Mouse (Mus musculus) gastrocnemius, adult 18-20 months (tissue): ENCODE measurements around the gene Pcbp2. TPM values are rescaled to one million over a fixed set of nuclear protein-coding genes. Genes with fewer than 3 reads are reported as not detected.

Experiments used
- DNase-seq: peaks from one replicate; pipeline ENCODE4 v3.0.0; 2021; ENCODE audit warnings: low spot score
- total RNA-seq, 2 experiments: library from RNA; stranded (reverse); gene quantifications; 2 replicates each; pipeline ENCODE4 v1.2.3; 2021

The Pcbp2 gene
- total RNA-seq, 2 experiments from 2014 or later, result 403 to 410 TPM

DNA sequence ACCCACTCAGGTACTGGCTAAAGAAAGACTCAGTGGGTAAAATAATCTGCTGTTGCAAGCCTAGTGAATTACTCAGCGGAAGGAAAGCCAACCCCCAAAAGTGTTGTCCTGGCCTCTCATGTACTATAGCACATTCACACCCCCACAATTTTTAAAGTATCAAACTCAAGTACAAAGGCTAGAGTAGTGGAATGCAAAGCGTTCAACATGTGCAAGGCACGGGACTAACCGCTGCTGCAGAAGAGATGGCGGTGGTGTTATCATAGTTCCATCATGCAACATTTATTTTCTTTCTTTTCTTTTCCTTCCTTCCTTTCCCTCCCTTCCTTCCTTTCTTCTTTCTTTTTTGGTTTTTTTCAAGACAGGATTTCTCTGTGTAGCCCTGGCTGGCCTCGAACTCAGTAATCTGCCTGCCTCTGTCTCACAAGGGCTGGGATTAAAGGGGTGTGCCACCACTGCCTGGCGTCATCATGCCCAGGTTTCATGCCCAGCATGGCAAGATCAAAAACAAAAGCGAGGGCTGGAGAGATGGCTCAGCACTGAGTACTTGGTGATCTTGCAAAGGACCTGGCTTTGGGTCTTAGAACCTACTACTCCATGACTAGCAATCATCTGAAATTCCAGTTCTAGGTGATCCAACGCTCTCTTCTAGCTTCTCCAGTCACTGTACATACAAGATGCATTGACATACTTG, 35.6 kb downstream of the Pcbp2 start:
- no peak for DNase-seq

GRCm38 (mm10) chr15:102506464-102506830, 36.1 kb downstream of the Pcbp2 start:
- no peak for DNase-seq

GRCm38 (mm10) chr15:102506864-102507263, 36.5 kb downstream of the Pcbp2 start:
- no peak for DNase-seq

GRCm38 (mm10) chr15:102507561-102507960, 37.2 kb downstream of the Pcbp2 start:
- DNase-seq, result no peak

DNA sequence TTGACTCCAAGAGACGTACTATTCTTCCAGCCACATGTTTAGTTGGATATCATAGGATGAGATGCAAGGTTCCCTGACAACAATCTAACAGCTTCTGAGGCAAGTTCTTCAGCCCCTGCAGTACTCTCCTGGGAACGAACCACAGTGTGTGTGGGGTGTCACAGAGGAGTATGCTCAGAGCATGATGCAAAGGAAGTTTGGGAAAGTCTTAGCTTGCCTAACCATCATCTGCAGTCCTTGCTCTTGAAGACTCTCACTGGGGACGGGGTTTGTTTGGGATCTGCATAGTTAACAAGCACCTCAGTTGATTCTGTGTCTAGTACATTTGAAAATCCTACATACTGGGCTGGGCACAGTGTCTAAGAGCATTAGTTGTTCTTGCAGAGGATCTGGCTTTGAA, 38.0 kb downstream of the Pcbp2 start:
- DNase-seq, result no peak

DNA sequence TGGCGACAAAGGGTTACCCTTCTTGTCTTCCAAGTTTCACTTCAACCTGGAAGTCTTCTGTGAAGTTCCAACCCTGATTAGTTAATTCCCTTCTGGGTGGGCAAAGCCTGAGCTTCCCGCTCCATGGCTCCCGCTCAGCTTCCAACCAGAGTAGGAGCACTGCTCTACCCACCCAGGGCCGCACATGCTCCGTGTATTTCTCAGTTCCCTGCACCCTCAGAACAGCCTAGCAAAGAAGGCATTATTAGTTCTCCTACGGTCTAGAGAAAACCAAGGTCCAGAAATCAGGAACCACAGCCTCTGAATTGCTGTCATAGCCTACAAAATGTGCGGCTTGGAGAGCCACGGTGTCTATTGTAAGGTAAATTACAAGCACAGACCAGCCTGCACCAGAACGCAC, 39.8 kb downstream of the Pcbp2 start:
- no peak for DNase-seq

GRCm38 (mm10) chr15:102510590-102511284, 40.4 kb downstream of the Pcbp2 start:
- peak; percentile 77 for DNase-seq

- no peak for DNase-seq
Measured at GRCm38 (mm10) chr15:102511285-102511833, 41.0 kb downstream of the Pcbp2 start.

DNA sequence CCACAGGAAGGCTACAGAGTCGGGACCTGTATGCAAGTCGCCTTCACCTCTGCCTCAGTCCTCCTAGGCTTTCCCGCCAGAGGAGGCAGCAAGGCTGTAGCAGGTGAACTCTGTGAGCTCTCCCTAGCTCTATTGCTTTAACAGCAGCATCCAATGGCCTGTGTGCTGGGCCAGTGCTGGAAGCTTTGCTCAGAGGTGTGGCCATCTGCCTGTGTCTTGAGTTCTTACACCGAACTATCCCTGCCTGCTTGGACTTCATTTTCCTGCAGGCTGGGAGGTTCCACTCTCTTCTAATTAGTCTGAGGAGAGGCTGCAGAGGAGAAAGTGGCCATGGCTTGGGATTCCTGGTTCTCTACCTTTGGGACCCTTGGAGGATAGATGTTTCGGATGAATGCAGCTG, 41.7 kb downstream of the Pcbp2 start:
- no peak for DNase-seq

DNA sequence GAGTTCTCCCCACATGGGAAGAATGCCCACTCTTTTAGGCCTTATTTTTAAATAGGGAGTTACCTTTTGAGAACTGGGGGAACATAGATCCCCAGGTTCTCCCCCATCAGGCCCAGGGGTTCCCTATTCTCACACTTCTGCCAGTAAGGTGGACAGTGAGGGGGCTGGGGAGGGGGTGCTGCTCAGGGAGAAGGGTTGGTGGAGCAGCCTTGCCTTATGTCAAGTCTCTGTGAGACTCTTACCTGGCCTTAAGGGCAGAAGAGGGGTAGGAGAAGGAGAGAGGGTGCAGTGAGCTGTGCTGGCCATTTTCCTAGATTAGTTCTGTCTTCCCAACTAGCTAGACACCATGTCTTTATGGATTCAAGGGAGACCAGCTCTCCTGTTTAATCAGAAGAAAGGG, 42.1 kb downstream of the Pcbp2 start:
- DNase-seq, result no peak

DNA sequence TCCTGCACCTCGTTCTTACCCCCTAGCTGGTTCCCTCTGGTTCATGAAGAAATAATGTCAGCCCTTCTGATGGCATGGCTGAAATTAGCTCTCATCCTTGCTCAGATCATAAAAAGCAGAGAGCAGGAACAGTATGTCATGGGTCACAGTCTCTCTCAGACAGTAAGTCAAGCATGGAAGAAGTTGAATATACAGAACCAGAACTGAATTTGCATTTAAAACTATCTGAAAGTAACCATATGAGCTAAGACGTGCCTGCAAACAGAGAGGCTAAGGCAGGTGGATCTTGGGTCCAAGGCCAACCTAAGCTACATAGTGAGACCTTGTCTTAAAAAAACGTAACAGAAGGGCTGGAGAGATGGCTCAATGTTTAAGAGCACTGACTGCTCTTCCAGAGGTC, 42.7 kb downstream of the Pcbp2 start:
- no peak for DNase-seq

DNA sequence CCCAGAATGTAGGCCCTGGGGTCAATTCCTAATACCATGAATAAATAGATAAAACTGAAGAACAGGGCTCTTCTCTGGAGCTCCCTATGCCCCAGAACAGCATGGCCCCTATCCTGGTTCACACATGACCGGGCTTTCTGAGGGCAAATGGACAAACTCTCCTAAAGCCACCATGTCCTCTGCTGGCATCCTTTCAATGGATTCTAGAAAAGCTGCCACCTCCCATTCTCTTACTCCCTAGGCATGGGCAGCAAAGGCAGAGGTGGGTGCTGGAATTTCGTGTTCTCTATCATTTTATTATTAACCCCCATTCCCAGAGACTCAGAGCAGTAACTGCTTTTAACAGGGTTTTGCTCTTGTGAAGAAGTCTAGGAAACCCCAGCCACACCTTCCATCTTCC, 44.9 kb downstream of the Pcbp2 start:
- DNase-seq, result no peak

- no peak for DNase-seq
Measured at GRCm38 (mm10) chr15:102515791-102516190, 45.5 kb downstream of the Pcbp2 start.

DNA sequence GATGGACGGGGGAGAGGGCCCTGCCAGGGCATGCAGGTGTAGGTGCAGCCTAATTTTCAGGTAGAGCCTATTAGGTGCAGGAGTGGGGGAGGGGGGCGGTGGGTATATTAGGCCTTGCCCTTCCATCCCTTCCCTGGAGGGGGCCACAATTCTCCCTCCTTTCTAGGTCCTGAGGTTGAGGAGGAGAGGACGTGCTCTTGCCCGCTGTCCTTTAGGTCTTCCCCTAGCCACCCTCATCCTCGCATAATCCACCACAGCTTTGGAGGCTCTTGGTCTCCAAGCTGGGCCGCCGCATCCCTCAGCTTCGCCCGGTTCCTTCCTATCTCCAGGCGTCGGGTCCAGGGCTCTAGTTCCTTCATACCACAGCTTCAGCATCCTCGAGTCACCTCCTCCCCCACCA, 46.0 kb downstream of the Pcbp2 start:
- no peak for DNase-seq

DNA sequence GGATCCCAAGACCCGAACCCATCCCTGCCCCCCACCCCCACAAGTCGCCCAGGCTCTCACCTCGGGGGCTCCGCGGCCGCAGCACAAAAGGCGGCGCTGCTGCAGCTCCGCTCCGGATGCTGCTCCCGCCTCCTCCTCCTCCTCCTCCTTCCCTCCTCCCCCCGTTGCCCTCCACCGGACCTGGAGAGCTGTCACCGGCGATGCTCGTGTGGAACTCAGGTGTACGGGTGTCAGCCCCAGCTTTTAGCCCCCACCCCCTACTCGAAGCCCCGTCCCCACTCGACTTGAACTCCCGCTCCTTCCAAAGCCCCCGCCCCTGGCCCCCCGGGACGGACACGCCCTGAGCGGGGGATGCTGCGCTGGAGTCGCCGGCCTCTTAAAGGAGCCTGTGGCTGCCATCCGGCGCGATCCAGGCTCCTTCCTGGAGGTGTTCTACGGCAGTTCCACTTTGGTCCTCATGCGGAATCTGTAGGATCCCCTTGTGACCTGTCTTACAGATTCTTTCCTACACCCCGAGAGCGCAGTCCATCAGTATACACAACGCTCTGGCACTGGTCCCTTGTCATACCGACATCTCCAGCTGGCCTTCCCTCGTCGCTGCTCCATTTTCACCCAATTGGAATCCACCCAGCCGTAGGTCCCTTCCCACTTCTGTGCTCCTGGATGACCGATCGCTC, 46.5 kb downstream of the Pcbp2 start, which contains the start of gene Map3k12:
Map3k12 (minus strand) TSS at position 337 of the 677 bp plus-strand sequence.
- peak; percentile 68 for DNase-seq

DNA sequence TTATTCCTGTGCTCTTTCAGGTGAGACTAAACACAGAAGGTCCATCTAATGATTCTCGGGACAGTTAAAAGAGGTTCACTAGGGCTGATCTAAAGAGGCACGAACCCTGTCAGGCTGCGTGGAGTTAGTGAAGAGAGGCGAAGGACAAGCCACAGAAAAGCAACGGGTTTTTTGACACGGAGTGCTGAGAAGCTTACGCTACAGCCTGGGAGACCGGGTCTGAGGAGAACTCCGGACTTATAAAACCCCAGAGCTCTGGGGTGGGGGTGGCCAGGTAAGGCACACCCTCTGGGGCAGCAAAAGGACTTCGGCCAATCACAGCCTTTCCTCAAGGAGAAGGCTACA, 47.3 kb downstream of the Pcbp2 start:
- DNase-seq, result no peak

GRCm38 (mm10) chr15:102517976-102518858, 47.9 kb downstream of the Pcbp2 start, which contains the start of gene Tarbp2:
Gene Tarbp2, plus strand, starts transcription at chr15:102518192.
- DNase-seq, result peak; percentile 99

- no peak for DNase-seq
Measured at GRCm38 (mm10) chr15:102518859-102519201, 48.5 kb downstream of the Pcbp2 start.

- DNase-seq, result no peak
Measured at GRCm38 (mm10) chr15:102519211-102520141, 49.1 kb downstream of the Pcbp2 start.

- DNase-seq, result no peak
Measured at GRCm38 (mm10) chr15:102520416-102520815, 50.1 kb downstream of the Pcbp2 start.
